Mouse (Mus musculus): ENCODE data around the gene Unk.

Unk gene

DNA sequence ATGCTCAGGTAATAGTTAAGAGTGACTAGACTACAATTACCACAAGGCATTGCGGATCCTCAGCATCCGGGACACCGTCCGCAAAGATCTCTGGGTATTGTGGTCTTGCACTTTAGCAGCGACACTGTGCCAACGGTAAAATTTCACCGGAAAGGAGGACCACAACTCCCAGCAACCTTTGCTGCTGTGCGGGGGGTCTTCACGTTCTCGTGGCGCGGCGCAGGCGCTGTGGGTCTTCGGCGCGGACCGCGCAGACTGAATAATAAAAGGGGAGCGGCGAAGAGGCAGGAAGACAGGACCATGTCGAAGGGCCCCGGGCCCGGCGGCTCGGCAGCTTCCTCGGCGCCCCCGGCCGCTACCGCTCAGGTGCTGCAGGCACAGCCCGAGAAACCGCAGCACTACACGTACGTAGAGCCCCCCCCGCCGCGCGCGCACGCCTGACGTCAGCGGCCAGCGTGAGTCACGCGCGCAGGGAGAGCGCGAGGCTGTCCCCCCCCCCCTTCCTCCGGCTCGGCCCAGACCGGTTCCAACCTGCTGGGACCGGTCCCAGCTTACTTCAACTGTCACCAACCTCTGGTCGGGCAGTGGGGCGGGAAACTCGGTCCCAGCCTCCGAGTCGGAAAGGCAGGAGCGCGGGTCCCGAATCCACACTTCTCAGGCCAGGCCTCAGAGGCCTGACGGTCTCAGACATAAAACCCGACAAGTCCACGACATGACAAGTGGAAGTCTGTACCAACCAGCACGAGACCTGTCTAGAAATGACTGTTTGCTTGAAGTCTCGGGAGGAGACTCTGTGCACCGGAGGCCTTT lies at the start of gene Unk:
Unk (plus strand) TSS at position 235 of the 810 bp plus-strand sequence.
- peak; percentile 98 to 99 for DNase-seq (ENCODE audit: low spot score in 2 of 2)

DNA sequence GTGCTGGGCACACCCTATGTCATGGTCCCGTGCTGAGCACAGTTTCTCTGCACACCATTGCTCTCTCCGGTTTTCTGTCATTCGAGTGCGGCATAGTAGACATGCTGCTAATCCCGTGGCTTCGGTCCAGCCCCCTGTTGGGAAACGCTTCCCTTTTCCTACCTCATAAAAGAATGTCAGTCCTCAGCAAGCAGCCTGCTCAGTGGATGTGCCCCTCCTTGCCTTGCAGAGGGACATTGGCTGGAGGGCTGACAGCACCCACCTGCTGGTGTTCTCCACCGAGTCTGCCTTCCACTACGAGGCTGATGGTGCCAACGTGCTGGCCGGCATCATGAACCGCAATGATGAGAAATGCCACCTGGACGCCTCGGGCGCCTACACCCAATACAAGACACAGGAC lies 47.6 kb upstream of the Unk start:
- no peak for DNase-seq (ENCODE audit: low spot score in 2 of 2)

DNA sequence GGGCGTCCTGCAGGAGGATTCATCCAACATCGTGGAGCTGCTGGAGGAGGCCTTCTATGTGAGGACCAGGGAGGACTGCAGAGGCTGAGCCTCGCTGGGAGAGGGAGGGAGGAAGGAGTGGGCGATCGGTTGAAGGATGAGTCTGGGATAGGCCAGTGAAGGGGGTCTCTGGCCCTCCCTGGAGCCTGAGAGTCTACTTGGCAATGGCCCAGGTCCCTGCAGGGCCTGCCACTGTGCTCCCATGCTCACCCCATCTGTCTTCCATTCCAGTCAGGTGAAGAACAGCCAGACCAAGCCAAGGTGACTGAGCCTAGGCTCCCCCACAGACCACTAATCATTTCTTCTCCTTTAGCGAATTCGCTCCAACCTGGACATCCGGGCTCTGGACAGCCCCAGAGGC lies 46.8 kb upstream of the Unk start:
- DNase-seq (ENCODE audit: low spot score in 2 of 2), result no peak

DNA sequence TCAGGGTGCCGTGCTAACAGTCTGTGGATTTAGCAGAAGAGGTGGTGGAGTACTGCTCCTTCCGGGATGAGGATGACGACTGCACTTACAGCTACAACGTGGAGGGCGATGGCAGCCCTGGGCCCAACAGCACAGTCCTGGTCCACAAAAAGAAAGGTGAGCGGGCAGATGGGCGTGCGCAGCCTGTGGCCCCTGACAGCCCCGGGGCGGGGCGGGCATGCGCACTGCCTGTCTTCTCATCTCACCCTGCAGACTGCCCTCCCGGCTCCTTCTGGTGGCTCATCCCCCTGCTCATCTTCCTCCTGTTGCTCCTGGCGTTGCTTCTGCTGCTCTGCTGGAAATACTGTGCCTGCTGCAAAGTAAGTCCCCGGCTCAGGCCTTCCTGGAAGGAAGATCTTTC lies 40.4 kb upstream of the Unk start:
- no peak for DNase-seq (ENCODE audit: low spot score in 2 of 2)

DNA sequence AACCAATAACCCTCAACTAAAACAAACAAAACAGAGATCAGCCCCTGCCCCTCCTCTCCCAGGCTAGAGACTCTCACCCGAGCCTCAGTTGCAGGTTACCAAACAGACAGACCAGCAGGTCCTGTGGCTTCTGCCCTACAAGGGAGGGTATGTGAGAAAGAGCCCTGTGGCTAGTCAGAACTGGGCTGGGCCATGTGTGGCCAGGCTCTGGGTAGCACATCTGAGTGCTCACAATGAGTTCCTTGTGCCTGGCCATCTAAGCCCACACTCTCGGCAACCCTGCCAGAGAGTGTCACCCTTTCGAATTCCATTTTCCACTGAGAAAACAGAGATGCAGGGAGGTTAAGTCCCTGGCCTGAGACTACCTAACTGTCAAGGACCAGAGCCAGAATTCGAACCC lies 38.0 kb upstream of the Unk start:
- no peak for DNase-seq (ENCODE audit: low spot score in 2 of 2)

DNA sequence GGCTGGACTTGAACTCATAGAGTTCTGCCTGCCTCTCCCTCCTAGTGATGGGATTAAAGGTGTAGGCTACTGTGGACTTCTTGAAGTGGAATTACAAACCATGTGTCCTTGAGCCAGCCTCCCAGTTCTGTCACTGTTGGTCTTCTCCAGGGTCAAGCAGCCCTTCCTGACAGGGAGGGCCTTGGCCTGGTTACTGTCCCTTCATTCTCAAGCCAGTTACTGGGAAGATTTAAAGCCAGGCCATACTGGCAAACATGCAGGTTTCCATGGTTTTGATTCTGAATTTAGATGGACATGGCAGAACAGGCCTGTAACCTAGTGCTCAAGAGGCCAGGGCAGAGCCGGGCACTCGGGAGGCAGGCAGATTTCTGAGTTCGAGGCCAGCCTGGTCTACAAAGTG lies 34.9 kb upstream of the Unk start:
- DNase-seq (ENCODE audit: low spot score in 2 of 2), result no peak

DNA sequence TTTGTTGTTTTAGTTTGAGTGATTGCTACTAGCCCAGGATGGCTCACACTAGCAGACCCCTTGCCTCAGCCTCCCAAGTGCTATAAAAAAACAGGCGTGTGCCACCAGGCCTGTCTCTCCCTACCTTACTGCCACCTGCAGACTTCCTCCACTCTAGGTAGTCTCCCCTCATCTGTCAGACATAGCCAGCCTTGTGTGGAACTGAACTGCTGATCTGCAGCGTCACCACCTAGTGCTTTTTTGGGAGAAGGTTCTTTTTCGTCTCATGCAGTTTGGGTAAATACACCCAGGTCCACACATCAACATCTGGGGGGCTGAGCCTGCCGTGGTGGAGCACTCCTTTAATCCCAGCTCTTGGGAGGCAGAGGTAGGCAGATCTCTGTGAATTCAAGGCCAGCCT lies 33.1 kb upstream of the Unk start:
- no peak for DNase-seq (ENCODE audit: low spot score in 2 of 2)

DNA sequence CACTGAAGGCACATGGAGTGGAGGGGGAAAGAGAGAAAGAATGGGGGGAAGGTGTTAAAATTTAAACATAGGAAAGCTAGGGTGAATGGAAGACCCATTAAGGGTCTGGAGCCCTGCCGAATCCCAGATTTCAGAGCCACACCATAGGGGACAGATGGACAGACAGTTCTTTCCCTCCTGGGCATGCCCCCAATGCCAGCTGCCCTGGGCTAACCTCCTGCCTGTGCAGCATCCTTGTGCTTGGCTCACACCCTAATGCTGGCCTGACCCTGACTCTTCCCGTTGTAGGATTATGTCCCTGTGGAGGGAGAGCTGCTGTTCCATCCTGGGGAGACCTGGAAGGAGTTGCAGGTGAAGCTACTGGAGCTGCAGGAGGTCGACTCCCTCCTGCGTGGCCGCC lies 32.5 kb upstream of the Unk start:
- DNase-seq (ENCODE audit: low spot score in 2 of 2), result no peak

DNA sequence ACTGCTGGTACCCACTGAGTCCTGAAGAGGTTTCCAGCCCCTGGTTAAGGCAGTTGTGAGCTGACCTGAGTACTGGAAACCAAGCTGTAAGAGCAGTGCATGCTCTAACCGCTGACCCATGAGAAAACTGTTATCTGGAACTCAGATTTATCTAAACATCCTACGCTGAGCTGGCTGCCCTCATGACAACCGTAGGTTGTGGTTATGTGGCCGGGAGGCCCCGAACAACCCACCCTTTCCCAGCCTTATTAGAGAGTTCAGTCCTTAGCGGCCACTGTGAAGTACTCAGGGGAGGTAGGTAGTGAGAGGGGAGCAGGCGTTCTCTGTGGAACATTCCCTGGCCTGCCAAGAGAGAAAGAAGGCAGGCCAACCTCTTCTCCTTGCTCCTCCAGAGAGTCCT lies 31.1 kb upstream of the Unk start:
- DNase-seq (ENCODE audit: low spot score in 2 of 2), result no peak

DNA sequence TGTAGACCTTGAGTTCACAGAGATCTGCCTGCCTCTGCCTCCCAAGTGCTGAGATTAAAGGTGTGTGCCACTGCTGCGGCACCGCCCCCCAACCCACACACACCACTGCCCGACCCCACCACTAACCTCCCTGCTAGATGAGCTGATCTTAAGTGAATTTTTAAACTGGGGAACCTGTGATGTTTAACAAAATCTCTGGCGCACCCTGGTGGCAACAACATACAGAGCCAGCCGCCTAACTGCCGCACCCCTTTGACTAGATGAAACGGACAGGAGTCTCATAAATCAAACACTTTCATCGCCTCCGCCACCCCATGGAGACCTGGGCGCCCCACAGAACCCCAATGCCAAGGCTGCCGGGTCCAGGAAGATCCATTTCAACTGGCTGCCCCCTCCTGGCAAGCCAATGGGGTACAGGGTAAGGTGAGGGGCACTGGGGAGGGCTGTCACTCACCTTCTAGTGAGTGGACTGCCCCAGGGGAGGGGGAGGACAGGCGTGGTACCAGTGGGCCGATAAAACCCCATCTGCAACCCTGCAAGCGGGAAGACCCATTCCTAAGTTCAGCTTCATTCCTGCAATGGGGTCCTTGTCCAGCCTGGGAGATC lies 30.5 kb upstream of the Unk start:
- DNase-seq (ENCODE audit: low spot score in 2 of 2), result peak; percentile 83

DNA sequence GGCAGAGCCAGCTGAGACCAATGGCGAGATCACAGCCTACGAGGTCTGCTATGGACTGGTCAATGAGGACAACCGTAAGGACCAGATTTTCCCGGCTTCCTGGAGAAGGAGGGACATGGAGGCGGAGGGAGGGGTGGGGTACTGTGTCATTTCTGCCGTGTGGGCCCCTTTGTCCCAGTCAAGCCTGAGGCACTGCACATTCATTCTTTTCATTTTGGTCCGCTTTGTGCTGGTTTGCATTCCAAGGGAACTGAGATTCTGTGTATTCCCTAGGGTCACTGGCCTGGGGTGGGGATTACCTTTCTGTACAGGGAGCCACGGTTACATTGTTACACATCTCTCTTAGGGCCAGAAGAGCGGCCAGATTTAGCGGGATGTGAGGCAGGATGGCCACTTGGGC lies 29.5 kb upstream of the Unk start:
- no peak for DNase-seq (ENCODE audit: low spot score in 2 of 2)

DNA sequence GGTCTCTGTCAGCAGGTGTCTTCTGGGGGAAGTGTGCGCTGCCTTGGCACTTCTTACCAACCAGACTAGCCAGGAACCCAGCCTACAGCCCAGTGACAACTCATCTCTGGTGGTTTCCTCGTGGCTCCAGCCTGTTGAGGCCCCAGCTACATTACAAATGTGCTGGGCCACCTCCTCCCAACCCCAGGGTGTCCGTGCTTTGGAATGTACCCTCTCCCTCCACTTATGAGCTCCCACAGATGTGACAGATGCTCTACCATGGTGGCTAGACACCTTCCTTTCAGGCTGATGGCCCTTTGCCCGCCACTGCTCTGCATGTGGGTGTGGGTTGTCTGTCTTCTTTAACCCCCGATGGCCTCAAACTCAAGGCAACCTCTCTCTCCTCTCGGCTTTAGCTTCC lies 28.4 kb upstream of the Unk start:
- no peak for DNase-seq (ENCODE audit: low spot score in 2 of 2)

DNA sequence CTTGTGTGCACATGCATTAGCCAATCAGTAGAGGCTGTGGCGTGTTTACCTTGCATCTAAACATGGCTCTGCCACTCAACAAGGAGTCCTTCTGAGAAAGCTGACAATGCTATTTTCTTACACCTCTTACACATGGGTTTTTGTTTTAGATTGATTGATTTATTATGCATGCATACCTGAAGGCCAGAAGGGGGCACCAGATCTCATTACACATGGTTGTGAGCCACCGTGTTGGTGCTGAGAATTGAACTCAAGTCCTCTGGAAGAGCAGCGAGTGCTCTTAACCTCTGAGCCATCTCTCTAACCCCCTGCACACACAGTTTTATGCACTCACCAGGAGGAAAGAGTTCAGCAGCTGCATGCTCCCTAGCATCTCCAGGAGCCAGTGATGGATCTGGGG lies 27.2 kb upstream of the Unk start:
- no peak for DNase-seq (ENCODE audit: low spot score in 2 of 2)

DNA sequence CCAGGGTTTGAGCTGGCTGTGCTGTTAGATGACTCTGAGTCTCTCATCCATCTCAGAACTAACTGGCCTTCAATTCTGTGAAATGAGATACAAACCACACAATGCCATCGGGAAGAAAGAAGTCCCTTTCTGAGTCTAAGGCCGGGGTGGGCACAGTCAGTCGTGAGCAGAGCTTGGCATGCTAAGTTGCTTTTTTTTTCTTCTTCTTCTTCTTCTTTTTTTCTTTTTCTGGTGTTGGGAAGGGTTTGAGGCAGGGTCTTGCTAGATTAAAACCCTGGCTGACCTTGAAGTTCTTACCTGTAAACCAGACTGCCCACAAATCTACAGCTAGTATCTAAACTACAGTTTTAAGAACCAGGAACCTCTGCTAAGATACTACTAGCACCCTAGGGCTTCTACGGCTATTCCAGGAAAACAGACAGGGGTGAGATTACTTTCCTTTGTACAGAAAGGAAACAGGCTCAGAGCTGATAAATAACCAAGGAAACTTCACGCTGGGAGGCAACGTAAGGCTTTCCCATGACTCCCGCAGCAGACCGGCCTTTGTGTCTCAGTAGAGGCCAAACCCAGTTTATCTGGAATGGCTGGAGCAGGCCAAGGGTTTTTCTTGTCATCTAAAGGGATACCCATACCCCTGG lies 25.8 kb upstream of the Unk start:
- no peak for DNase-seq (ENCODE audit: low spot score in 2 of 2)

DNA sequence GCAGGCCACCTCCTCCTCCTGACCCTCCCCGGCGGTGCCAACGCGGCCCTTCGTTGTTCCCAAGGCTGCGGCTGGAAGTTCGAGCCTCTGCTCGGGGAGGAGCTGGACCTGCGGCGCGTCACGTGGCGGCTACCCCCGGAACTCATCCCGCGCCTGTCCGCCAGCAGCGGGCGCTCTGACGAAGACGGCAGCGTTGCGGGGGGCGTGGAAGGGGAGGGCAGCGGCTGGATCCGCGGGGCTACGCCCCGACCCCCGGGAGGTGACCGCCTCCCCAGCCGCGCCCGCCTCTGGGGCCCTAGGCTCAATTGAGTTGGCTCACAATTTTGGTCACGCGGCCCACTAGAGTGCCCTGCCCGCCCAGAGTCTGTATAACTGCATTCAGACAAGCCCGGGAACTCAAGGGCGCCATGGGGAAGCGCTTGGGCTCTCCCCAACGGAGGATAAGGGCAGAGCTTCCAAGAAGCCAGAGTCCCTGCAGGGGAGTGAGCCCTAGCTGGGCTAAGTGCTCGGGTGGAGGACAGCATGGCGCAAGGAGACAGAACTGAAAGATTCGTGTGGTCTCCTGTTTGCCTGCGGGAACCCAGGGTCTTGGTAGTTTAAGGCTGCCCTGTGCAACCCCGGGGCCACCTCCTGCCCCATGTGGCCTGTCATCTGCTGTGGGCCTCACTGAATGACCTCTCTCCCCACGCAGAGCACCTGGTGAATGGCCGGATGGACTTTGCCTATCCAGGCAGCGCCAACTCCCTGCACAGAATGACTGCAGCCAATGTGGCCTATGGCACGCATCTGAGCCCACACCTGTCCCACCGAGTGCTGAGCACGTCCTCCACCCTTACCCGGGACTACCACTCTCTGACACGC lies 25.1 kb upstream of the Unk start:
- DNase-seq (ENCODE audit: low spot score in 2 of 2), result peak; percentile 52 to 64

DNA sequence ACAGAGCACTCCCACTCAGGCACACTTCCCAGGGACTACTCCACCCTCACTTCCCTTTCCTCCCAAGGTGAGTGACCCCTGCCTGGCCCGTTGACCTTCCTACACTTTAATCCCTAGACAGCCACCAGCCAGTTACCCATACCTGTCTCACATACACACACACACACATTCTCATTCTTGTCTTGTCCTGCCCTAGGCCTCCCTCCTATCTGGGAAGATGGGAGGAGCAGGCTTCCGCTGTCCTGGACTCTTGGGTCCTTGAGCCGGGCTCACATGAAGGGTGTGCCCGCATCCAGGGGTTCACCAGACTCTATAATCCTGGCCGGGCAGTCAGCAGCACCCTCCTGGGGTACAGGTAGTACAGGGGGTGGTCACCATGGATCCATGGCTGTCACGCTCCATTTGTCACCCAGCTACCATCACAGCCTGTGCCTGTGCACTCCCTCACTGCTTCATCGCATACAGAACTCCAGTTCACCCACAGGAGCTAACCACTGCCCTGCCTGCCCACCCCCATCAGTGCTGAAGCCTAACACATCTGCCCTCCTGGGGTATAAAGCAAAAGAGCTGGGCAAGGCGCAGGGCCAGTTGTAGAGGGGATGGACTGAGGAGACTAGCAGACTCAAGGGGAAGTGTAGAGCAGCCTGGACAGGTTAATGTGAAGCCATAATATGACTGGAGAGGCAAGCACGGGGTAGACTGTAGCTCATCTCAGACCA lies 24.3 kb upstream of the Unk start:
- no peak for DNase-seq (ENCODE audit: low spot score in 2 of 2)

DNA sequence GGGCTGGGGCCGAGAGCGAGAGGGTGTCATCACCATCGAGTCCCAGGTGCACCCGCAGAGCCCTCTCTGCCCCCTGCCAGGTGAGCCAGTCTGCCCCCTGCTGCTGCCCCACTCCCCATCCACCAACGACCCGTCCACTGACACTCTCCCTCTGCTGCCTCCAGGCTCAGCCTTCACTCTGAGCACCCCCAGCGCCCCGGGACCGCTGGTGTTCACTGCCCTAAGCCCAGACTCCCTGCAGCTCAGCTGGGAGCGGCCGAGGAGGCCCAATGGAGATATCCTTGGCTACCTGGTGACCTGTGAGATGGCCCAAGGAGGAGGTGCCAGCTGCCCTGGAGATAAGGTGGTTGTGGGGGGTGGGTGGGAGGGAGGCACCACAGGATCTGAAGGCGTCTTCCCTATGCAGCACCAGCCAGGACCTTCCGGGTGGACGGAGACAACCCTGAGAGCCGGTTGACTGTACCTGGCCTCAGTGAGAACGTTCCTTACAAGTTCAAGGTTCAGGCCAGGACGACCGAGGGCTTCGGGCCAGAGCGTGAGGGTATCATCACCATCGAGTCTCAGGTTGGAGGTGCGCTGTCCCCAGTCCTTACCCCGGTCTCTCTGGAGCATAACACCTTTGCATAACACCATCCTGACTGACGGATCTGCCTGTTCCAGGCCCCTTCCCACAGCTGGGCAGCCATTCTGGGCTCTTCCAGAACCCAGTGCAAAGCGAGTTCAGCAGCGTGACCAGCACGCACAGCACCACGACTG lies 22.8 kb upstream of the Unk start:
- no peak for DNase-seq (ENCODE audit: low spot score in 2 of 2)

DNA sequence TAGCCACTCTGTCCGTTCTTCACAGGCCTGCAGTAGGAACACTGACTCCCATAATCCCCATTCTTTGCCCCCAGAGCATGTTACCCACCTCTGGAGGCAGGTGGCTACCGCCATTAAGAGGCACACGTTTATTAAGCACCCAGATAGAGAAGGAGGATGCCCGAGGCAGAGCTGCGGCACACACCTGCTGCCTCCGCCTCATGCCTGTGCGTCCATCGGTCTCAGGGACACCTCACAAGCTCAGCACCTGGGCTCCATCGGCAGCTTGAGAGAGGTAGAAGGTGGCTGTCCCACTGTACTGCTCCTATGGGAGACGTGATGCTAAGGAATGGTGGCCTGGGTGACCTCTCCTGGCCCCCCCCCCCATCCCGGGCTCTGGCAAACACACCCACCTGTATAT lies 21.7 kb upstream of the Unk start:
- no peak for DNase-seq (ENCODE audit: low spot score in 2 of 2)

DNA sequence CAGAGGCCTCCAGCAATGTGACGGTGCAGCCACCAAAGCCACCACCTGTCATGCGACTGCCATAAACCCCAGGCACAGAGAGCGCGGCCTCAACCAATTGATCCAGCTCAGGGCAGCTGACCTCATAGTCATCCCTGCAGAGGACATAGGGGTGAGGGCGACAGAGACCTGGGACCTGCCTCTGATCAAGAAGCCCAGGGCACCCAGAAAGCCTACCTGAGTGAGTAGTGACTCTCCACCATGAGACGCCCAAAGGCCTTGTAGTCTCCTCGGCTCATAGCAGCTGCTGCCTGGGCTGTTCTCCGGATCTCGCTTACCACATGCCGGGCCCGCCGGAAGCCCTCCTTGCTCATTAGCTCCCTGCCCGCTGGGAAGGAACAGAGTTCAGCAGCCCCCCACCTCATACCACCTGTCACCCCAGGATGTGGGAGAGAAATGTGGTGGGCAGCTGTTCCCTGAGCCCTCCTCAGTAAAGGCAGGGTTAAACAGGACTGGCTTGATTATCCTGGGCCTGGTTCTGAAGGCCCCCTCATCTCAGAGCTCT lies 21.2 kb upstream of the Unk start:
- no peak for DNase-seq (ENCODE audit: low spot score in 2 of 2)

DNA sequence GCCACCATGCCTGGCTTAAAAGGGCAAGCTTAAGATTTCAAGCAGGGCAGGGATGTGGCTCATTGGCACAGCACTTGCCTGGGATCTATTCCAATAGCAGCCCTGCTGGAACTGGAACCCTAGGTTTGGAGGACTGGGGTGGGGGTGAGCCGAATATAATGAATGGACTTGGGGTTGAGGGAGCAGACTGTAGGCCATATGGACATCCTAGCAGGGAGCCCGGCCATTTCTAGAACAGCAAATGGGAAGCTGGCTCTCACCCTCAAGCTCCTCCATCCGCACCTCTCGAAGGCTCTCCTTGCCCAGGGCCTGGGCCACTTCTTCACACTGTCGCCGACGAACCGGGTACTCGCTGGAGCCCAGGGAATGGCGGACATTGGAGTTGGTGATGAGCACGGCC lies 20.5 kb upstream of the Unk start:
- no peak for DNase-seq (ENCODE audit: low spot score in 2 of 2)

DNA sequence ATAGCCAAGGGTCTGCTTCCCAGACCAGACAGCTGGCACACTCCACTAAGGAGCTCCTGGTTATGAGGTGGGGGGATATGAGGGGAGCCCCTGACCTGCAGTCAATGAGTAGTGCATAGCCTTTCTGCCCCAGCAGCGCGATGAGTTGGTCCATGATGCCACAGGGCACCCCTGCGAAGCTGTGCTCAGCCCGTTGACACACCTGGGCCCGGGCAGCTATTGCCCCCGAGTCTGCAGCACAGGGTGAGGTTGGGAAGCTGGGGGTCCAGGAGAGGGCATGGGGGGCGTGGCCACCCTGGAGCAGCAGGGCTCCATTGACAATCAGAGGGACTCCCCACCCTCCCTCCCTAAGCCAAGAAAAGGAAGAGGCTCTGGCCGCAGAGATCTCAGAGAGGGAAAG lies 20.0 kb upstream of the Unk start:
- DNase-seq (ENCODE audit: low spot score in 2 of 2), result no peak

All from right cerebral cortex, adult 2 months (tissue).